Mouse (Mus musculus): ENCODE measurements around the gene Ube2v1. TPM values are rescaled to one million over a fixed set of nuclear protein-coding genes. Genes with fewer than 3 reads are reported as not detected.
A peak's percentile ranks its signal among the peaks of the same experiment; 100 is the strongest.

Gene Ube2v1
- total RNA-seq, 2 experiments from 2014 or later, result 170 to 181 TPM

GRCm38 (mm10) chr2:167606745-167607123 is 25.2 kb downstream of the Ube2v1 start:
- Histone ChIP-seq H3K27ac (peak overlapping the region; percentile 76), H3K4me3 (no peak overlapping the region)
- no peak for TF ChIP-seq CTCF (IDR thresholded peaks at IDR 0.05)
- intact Hi-C loops (cut with DNase I), result no loop called here
- DNase-seq, result peak; percentile 52

GRCm38 (mm10) chr2:167605817-167606744 is 25.8 kb downstream of the Ube2v1 start:
- TF ChIP-seq CTCF (IDR thresholded peaks at IDR 0.05), result no peak
- intact Hi-C loops (cut with DNase I), result loop anchor here (1.0 kb wide), 1 partner anchor 69 kb away; no protein-coding TSS in a partner anchor
- no peak for DNase-seq
- Histone ChIP-seq H3K27ac (peak overlapping the region; percentile 76), H3K4me3 (no peak overlapping the region)

DNA sequence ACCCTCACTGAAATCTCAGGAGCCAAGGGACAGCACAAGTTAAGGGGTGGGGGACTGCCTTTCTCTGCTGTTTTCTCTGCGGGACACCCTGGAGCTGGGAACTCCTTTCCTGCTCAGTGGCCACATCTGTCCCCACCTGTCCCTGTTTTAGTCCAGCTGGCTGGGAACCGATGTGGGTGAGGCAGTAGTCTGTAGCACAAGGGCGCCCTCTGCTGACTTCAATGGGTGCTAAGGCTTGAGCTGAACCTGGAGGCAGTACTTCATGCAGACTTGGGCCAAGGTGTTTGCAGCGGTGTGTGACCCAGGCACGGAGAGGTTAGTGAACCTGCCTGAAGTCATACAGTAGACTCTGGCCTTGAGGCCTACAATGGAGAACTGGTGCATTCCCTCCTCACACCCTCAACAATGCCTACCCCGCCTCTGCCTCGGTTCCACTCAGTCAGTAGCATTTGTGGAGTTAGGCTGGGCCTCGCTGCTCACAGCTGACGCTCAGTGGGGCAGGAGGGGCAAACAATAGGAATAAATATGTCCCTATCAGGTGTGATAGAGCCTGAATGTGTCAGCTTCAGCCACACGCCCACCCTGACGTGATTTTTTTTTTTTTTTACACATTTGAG is 26.6 kb downstream of the Ube2v1 start:
- intact Hi-C loops (cut with DNase I), result loop anchor here (1.0 kb wide), 1 partner anchor 68 kb away; no protein-coding TSS in a partner anchor
- DNase-seq, result peak; percentile 95
- peak; percentile 96 for TF ChIP-seq CTCF (IDR thresholded peaks at IDR 0.05)
- H3K27ac ChIP-seq, result peak overlapping the region; percentile 38; the same call in 1 of the 2 replicates
- H3K4me3 ChIP-seq, result no peak overlapping the region

DNA sequence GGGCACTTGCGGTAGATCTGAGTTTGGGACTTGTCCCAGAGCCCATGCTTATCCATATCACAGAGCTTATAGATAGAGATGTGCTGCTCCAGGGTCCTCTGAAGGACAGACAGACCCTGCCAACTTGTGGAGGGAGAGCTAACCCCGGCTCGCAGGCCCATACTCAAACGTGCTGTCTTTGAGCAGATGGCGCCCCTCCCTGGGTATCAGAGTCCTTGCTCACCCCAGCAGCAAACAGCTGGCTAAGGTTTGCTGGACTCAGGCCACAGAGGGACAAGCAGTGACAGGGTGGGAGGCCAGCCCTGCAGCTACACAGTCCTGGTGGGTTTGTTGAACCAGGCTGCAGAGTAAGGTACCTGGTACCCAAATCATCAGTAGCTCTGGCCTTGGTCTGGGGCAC is 28.9 kb downstream of the Ube2v1 start:
- peak; percentile 39 for TF ChIP-seq CTCF (IDR thresholded peaks at IDR 0.05)
- H3K27ac ChIP-seq, result no peak overlapping the region
- H3K4me3 ChIP-seq, result no peak overlapping the region
- intact Hi-C loops (cut with DNase I), result no loop called here
- no peak for DNase-seq

GRCm38 (mm10) chr2:167602364-167602763 is 29.5 kb downstream of the Ube2v1 start:
- Histone ChIP-seq H3K4me3 (no peak overlapping the region), H3K27ac (no peak overlapping the region)
- DNase-seq, result no peak
- no peak for TF ChIP-seq CTCF (IDR thresholded peaks at IDR 0.05)
- intact Hi-C loops (cut with DNase I), result no loop called here

DNA sequence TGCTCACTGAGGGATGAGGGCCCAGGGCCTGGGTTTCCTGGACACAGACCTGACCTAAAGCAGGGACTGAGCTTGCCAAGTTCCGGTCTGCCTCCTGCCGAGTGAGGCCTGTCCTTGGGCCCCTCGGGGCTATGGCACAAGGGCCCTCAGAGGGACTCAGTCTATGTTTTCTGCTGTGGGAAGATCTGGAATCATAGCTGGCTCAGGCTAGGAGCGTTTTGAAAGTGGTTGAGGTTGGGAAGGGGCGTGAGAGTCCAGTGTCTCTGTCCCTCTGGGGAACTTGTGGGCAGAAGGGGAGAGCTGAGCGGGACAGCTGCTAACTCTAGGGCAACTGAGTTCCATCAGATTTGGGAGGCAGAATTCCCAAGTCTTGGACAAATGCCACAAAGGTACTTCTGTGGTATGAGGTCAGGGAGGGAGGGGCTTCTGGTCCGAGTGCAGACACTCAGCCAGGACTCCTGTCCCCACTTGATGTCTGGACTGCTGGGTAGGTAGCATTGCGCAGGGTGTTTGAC is 31.4 kb downstream of the Ube2v1 start:
- Histone ChIP-seq H3K4me3 (no peak overlapping the region), H3K27ac (no peak overlapping the region)
- intact Hi-C loops (cut with DNase I), result no loop called here
- no peak for DNase-seq
- TF ChIP-seq CTCF (IDR thresholded peaks at IDR 0.05), result no peak

DNA sequence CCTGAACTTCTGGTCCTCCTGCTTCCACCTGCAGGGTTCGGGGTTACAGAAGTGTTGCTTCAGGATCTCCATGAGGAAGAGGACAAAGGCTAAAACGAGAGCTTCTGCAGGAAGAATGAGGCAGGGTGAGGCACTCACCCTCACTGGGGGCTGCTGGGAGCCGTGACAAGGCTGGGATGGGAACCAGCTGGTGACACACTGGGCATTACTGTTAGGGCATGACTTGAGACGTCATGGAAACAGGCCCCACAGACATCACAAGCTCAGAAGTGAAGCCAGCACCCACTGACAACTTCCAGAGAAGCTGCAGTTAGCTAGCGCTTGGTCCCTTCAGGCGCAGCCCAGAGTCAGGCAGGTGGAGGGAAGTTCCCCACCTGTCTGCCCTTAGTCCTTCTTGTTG is 32.0 kb downstream of the Ube2v1 start:
- H3K27ac ChIP-seq, result no peak overlapping the region
- DNase-seq, result no peak
- intact Hi-C loops (cut with DNase I), result no loop called here
- TF ChIP-seq CTCF (IDR thresholded peaks at IDR 0.05), result no peak
- no peak overlapping the region for H3K4me3 ChIP-seq

- no peak overlapping the region for H3K4me3 ChIP-seq
- intact Hi-C loops (cut with DNase I), result no loop called here
- no peak for TF ChIP-seq CTCF (IDR thresholded peaks at IDR 0.05)
- no peak for DNase-seq
- H3K27ac ChIP-seq, result no peak overlapping the region
Observed at GRCm38 (mm10) chr2:167599195-167599594, 32.7 kb downstream of the Ube2v1 start.

DNA sequence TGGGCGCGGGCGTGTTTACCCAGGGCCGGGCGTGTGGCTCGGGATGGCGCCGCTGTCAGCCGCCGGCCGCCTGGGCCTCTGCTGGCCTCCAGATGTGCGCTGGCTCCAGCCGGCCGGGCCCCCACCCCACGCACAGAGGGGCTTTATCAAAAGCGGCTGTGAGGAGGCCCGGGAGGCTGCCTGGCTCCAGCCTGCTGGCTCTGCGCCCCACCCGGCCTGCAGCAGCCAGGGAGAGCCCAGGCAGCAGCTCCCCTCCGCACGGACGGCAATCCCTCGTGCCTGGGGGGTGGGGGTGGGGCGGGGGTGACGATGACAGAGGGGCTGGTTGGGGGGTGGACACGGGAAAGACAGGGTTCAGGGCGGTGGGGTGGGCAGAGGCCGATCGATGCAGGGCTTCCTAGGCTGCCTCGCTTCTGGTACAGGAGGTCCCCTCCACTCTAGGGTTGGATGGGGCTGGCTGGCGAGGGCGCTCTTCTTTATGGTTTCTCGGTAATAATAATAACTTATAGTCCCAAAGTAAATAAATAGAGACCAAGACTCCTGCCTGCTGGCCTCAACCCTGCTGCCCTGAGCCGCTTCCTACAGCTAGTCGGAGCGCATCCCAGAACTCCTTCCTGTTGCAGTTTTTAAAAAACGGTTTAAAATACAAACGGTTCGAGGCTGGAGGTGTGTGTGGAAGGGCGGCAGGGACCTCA is 34.3 kb downstream of the Ube2v1 start:
- DNase-seq, result peak; percentile 73
- H3K4me3 ChIP-seq, result peak overlapping the region; percentile 48
- no peak for TF ChIP-seq CTCF (IDR thresholded peaks at IDR 0.05)

DNA sequence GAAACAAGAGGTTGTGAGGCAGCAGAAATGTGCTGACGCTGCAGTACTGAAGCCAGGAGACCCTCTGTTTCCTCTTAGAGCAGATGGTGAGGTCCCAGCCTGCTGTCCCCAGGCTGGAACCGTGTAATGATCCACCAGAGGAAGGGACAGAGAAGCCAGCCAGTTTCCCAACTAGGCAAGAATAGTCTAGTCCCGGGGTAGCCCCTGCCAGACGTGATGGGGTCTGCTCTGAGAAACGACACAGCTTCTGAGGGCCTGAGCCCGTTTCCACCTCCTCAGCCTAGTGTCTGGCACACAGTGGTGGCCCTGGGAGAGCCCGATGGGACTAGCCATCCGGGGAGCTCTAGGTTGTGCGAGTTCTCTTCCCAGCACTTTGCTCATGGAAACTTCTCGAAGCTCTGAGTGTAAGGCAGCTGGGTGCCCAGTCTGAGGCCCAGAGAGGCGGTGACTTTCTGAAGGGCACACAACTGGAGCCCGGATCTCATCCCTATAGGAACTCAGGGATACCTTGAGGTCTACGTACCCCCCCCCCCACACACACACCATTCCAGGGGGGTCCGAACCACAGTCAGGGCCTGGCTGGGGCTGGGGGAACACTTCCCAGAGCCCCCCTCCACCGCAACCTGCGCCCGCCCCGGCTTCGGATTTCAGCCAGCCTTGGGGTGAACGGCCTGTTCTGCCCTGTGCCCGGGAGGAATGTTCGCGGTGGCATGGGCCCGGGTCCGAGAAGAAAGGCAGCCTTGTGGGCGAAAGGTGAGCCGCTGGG is 35.0 kb downstream of the Ube2v1 start:
- no peak for TF ChIP-seq CTCF (IDR thresholded peaks at IDR 0.05)
- peak overlapping the region; percentile 72 for H3K27ac ChIP-seq
- intact Hi-C loops (cut with DNase I), result no loop called here
- no peak for DNase-seq
- peak overlapping the region; percentile 48 for H3K4me3 ChIP-seq

More for the DNA sequence above, 34.3 kb downstream of the Ube2v1 start:
- intact Hi-C loops (cut with DNase I), result no loop called here
- H3K27ac ChIP-seq, result peak overlapping the region; percentile 72

DNA sequence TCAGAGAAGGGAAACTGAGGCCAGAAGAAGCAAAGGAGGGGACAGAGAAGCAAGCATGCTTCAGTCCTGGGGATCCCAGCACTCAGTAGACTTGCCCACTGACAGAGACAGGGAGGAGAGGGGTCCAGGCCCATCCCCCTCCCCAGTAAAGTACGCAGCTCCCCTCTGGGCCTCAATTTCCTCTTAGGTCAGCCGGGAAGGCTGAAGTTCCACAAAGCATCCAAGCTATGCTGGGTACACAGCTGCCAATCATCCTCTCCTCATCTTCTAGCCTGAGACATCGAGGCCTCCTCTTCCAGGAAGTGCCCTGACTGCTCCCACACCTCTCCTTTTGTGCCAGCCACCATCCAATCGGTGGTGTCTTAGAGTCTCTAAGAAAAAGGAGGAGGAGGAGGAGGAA is 35.6 kb downstream of the Ube2v1 start:
- peak overlapping the region; percentile 78 for H3K27ac ChIP-seq
- no peak for DNase-seq
- TF ChIP-seq CTCF (IDR thresholded peaks at IDR 0.05), result no peak
- H3K4me3 ChIP-seq, result peak overlapping the region; percentile 26; the same call in 1 of the 2 replicates
- intact Hi-C loops (cut with DNase I), result no loop called here

- DNase-seq, result peak; percentile 85
- Histone ChIP-seq H3K4me3 (peak overlapping the region; percentile 26), H3K27ac (peak overlapping the region; percentile 78)
- intact Hi-C loops (cut with DNase I), result no loop called here
- TF ChIP-seq CTCF (IDR thresholded peaks at IDR 0.05), result no peak
Observed at GRCm38 (mm10) chr2:167595761-167596171, 36.1 kb downstream of the Ube2v1 start.

Data from gastrocnemius, adult 2 months (tissue).